In genomic region chr8:59352983-59353382, GRCm38 (mm10) we compare ENCODE assay signal across 13 mouse cellular contexts.
A peak's percentile ranks its signal among the peaks of the same experiment; 100 is the strongest.
DNase-seq lines count a peak whose midpoint lies in the region; ATAC-seq and TF ChIP-seq lines count a peak whose summit lies in the region.
"Had no signal": no experiment of that assay in that cellular context is flagged by ENCODE, and none has a peak within 500 bp of the region (broad histone marks: within the 10 kb centered on the region; RNA-seq: fewer than 3 reads in every experiment).

No protein-coding gene starts in this region.

- no peak for TF ChIP-seq CTCF in lung, postnatal 0 days (IDR thresholded peaks at IDR 0.05)

- H3K4me3 ChIP-seq in midbrain, embryonic 12.5 days: no peak overlapping the region
- H3K4me3 ChIP-seq in midbrain, embryonic 10.5 days: no peak overlapping the region
- H3K4me3 ChIP-seq in lung, postnatal 0 days (ENCODE audit: low read depth, low read length): no peak overlapping the region
- H3K4me3 ChIP-seq: embryonic facial prominence, embryonic 10.5 days; heart, embryonic 12.5 days; limb, embryonic 12.5 days; stomach, embryonic 15.5 days had no signal

- no peak overlapping the region for H3K9ac ChIP-seq in midbrain, embryonic 12.5 days (replicated peaks)
- H3K9ac ChIP-seq in lung, postnatal 0 days (replicated peaks; ENCODE audit: low read depth): no peak overlapping the region
- H3K9ac ChIP-seq: heart, embryonic 12.5 days; limb, embryonic 12.5 days; lung, embryonic 14.5 days; stomach, embryonic 15.5 days had no signal

- H3K27me3 ChIP-seq in midbrain, embryonic 12.5 days: no peaks in the 10 kb centered on the region
- no peaks in the 10 kb centered on the region for H3K27me3 ChIP-seq in midbrain, embryonic 10.5 days (ENCODE audit: low read depth, poor library complexity, severe bottlenecking)
- no peaks in the 10 kb centered on the region for H3K27me3 ChIP-seq in lung, postnatal 0 days (replicated peaks; ENCODE audit: insufficient read depth, low read length)
- H3K27me3 ChIP-seq: heart, embryonic 12.5 days; limb, embryonic 12.5 days; stomach, embryonic 15.5 days had no signal

- DNase-seq in midbrain, embryonic 10.5 days (ENCODE audit: low spot score): no peak
- DNase-seq in frontal cortex, adult 2 months (ENCODE audit: extremely low spot score in 1 of 2, low spot score in 1 of 2): peak; percentile 6 to 20
- peak; percentile 13 for DNase-seq in left cerebral cortex, adult 11 months (ENCODE audit: low spot score)
- DNase-seq in right cerebral cortex, postnatal 36 days (ENCODE audit: low spot score in 2 of 2): peak; percentile 2 to 12
- no peak for DNase-seq in lung, postnatal 0 days (ENCODE audit: low spot score)
- DNase-seq in ovary, postnatal 10 days (ENCODE audit: low spot score): no peak
- DNase-seq: kidney, postnatal 25 days; lung, embryonic 14.5 days had no signal

- no peak overlapping the region for H3K4me2 ChIP-seq in midbrain, embryonic 12.5 days (replicated peaks)
- H3K4me2 ChIP-seq in lung, postnatal 0 days (replicated peaks; ENCODE audit: low read depth, low read length): no peak overlapping the region
- H3K4me2 ChIP-seq: heart, embryonic 12.5 days; limb, embryonic 12.5 days; lung, embryonic 14.5 days; stomach, embryonic 15.5 days had no signal

- H3K36me3 ChIP-seq in midbrain, embryonic 12.5 days: no peaks in the 10 kb centered on the region
- H3K36me3 ChIP-seq in midbrain, embryonic 10.5 days: no peaks in the 10 kb centered on the region
- H3K36me3 ChIP-seq in lung, postnatal 0 days (ENCODE audit: insufficient read depth, low read length): no peaks in the 10 kb centered on the region
- H3K36me3 ChIP-seq: embryonic facial prominence, embryonic 10.5 days; heart, embryonic 12.5 days; limb, embryonic 12.5 days; stomach, embryonic 15.5 days had no signal

- WGBS in midbrain, embryonic 12.5 days: 73% methylated on average over 3 of the region's 3 CpGs
- WGBS in midbrain, embryonic 10.5 days: 83% methylated on average over 3 of the region's 3 CpGs
- 82% methylated on average over 3 of the region's 3 CpGs for WGBS in lung, postnatal 0 days

- no peak for TF ChIP-seq EP300 in lung, postnatal 0 days (IDR thresholded peaks at IDR 0.05)

- H3K27ac ChIP-seq in midbrain, embryonic 12.5 days (replicated peaks): no peak overlapping the region
- no peak overlapping the region for H3K27ac ChIP-seq in midbrain, embryonic 10.5 days (replicated peaks)
- no peak overlapping the region for H3K27ac ChIP-seq in lung, postnatal 0 days (ENCODE audit: low read length)
- H3K27ac ChIP-seq: embryonic facial prominence, embryonic 10.5 days; limb, embryonic 12.5 days; stomach, embryonic 15.5 days had no signal

- no peaks in the 10 kb centered on the region for H3K4me1 ChIP-seq in midbrain, embryonic 12.5 days
- no peaks in the 10 kb centered on the region for H3K4me1 ChIP-seq in midbrain, embryonic 10.5 days
- no peaks in the 10 kb centered on the region for H3K4me1 ChIP-seq in lung, postnatal 0 days (ENCODE audit: insufficient read depth, low read depth, low read length)
- H3K4me1 ChIP-seq: embryonic facial prominence, embryonic 10.5 days; heart, embryonic 12.5 days; limb, embryonic 12.5 days; stomach, embryonic 15.5 days had no signal

- no peaks in the 10 kb centered on the region for H3K9me3 ChIP-seq in midbrain, embryonic 12.5 days
- no peaks in the 10 kb centered on the region for H3K9me3 ChIP-seq in midbrain, embryonic 10.5 days (replicated peaks)
- no peaks in the 10 kb centered on the region for H3K9me3 ChIP-seq in lung, postnatal 0 days (ENCODE audit: low read length)
- H3K9me3 ChIP-seq: embryonic facial prominence, embryonic 10.5 days; heart, embryonic 12.5 days; limb, embryonic 12.5 days; stomach, embryonic 15.5 days had no signal

- ATAC-seq in midbrain, embryonic 12.5 days (ENCODE audit: low FRiP score, low read depth): peak; percentile 66; the same call in 1 of the 2 replicates
- ATAC-seq in lung, postnatal 0 days: no peak

Comparison
In these comparisons a context has a peak if more than half of its experiments do, and no peak if none do; other contexts are left out.
1. DNase-seq: peak in frontal cortex, adult 2 months (2 of 2), left cerebral cortex, adult 11 months (single experiment) and right cerebral cortex, postnatal 36 days (2 of 2); none in midbrain, embryonic 10.5 days (single experiment), lung, postnatal 0 days (single experiment) and ovary, postnatal 10 days (single experiment).